Mouse (Mus musculus) embryonic stem cell, embryonic (primary cell): ENCODE results near the gene Zfp36.

ENCODE experiments used
- CTCF ChIA-PET, 4 experiments: fragments of 300-600 bp in 2 of 4; fragments of 350-600 bp in 2 of 4; sonication (Branson Sonifier 250); formaldehyde crosslinking; loops; one replicate each; lab custom pipeline; 2022; ENCODE audit warnings: inconsistent platforms in 2 of 4; lab: Charles Lee
- POLR2A ChIA-PET, 4 experiments: fragments of 300-600 bp in 2 of 4; fragments of 350-600 bp in 2 of 4; sonication (Branson Sonifier 250); formaldehyde crosslinking; loops; one replicate each; lab custom pipeline; 2022; ENCODE audit warnings: antibody characterized with exemption in 4 of 4, inconsistent platforms in 1 of 4; lab: Charles Lee

The Zfp36 gene

DNA sequence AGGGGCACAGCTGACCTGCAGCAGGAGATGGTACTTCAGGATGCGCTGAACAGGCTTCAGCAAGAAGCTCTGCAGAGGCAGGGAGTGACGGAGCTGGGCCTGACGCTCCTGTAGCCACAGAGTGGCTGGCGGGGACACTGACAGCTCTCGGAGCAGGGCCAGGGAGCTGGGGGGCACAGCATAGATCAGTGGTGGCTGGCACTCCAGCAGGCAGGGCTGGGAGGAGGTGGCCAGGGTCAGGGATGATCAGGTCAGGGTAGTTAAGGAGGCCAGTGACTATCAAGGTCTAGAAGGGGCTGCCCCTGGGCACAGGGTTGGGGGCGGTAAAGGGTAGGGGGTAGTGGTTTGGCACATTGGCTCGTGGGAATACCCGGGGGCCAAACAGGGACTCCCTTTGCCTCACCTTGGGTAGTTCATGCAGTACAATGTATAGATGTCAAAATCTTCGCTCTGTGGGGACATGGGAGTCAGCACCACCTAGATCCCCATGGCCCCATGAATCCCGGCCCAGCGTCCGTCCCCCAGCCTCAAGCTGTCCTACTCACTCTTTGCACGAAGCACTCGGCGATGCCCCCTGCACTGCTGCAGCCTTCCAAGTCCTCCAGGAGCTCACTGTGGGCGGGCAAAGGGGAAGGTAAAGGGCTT lies 11.7 kb downstream of the Zfp36 start:
- ChIA-PET CTCF (interaction anchor here in 3 of 4 experiments (0.6 to 1.5 kb wide), 8 partner anchors 14 to 242 kb away, joined by 3 to 5 read pairs (median 3); partner anchors contain the start of gene Gmfg (in 1 of the 3)), POLR2A (interaction anchor here (0.6 to 50.6 kb wide), 10 partner anchors 10 to 92 kb away, joined by 3 to 1116 read pairs (median 8); partner anchors contain the start of genes Med29 (in 2 of the 4), Paf1 (in 2 of the 4), Rps16 (in 2 of the 4) and Supt5 (in 2 of the 4))

DNA sequence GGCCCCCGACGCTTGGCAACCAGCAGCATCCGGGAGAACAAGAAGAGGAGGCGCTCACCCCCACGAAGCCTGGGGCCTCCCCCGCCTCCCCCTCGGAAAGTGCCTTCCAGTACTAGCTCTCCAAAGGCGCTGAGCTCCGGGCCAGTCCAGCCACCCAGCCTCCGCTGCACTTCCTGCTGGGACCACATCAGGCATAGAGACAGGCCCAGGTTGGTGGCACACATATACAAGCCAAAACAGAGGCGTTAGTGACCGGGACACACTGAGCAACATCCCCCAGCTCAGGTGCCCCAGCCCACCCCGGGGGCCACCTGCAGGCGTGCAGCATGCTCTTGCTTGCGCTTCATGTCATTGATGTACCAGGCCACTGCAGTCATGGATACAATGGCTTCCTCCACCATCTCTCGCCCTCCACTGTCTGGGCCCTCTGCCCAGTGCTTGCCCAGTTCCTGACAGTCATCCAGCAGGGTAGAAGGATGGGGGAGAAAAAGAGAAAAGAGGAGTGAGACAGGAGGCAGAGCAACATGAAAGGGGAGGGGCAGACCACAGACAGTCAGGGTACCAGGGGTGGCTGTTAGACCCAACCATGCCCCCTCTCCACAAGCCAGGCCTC lies 12.3 kb downstream of the Zfp36 start:
- POLR2A ChIA-PET, result interaction anchor here in 3 of 4 experiments (0.9 to 50.6 kb wide), 8 partner anchors 8 to 29 kb away, joined by 3 to 1116 read pairs (median 58); partner anchors contain the start of genes Med29 (in 2 of the 3), Paf1 (in 2 of the 3), Rps16 (in 2 of the 3) and Supt5 (in 2 of the 3)

DNA sequence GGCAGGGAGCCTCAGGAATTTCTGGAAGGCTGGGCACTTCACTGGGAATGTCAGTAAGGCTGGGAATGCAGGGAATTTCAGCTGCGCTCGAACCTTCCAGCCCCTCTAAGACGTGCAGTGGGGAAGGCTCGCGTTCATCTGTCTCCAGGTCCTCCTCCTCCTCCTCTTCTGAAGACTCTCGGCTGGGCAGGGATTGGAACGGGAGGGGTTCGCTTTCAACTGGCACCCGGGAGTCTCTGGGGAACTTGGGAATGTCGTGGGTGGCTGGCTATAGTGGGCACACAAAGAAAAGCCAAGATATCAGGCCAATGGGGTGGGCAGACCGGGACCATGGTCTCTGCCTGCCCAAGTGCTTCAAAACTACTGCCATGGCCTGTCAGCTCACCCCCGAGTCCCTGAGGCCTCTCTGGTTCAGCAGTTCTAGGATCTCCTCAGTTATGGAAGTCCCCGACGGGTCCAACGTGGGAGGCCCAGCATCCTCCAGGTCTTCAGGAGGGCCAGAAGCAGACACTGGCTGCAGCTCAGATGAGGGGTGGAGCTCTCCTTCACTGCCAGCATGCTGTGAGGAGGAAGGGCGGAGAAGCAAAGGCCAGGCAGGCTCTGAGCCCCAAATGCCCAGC lies 17.5 kb downstream of the Zfp36 start:
- POLR2A ChIA-PET, result interaction anchor here (0.7 to 50.6 kb wide), 14 partner anchors 9 to 86 kb away, joined by 3 to 1116 read pairs (median 3); partner anchors contain the start of genes Rps16 (in 3 of the 4), Med29 (in 2 of the 4), Paf1 (in 2 of the 4) and Supt5 (in 2 of the 4)
- CTCF ChIA-PET, result no interaction called here

More for the DNA sequence above, 12.3 kb downstream of the Zfp36 start:
- CTCF ChIA-PET, result interaction anchor here in 2 of 4 experiments (0.6 to 1.3 kb wide), 4 partner anchors 11 to 243 kb away, joined by 3 read pairs; partner anchors contain the start of gene Gmfg (in 1 of the 2)

DNA sequence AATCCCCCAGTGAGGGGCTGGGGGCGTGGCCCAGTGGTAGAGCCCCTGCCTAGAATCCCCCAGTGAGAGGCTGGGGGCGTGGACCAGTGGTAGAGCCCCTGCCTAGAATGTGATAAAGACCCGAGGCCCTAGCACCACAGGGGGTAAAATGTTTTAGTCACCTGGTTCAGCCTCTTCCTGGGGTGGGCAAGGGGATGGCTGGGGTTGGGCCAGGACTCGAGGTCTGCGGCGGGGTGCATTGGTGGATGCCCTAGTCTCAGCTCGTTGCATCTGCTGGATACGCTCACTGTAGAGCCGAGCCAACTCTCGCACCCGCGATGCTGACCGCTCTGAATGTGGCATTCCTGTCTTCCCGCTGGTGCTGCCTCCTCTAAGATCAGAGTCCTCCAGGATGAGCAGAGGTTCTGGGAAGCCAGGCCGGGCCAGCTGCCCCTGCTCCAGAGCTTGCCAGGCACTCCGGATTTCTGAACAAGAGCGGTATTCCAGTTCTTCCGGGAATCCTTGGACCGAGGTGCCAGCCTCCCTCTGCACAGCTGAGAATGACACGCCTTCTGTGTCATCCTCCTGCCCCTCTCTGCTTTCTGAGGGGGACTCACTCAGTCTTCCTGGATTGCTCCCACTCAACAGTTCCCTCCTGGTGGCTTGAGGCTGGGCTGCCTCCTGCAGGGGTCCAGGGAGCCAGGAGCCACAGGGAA lies 18.3 kb downstream of the Zfp36 start:
- ChIA-PET POLR2A (interaction anchor here in 3 of 4 experiments (0.9 to 50.6 kb wide), 13 partner anchors 6 to 75 kb away, joined by 3 to 1116 read pairs (median 9); partner anchors contain the start of genes Rps16 (in 3 of the 3), Med29 (in 2 of the 3), Paf1 (in 2 of the 3) and Supt5 (in 2 of the 3)), CTCF (interaction anchor here in 3 of 4 experiments (0.5 to 1.7 kb wide), 4 partner anchors 17 to 471 kb away, joined by 3 to 6 read pairs (median 4); no protein-coding TSS in a partner anchor)

DNA sequence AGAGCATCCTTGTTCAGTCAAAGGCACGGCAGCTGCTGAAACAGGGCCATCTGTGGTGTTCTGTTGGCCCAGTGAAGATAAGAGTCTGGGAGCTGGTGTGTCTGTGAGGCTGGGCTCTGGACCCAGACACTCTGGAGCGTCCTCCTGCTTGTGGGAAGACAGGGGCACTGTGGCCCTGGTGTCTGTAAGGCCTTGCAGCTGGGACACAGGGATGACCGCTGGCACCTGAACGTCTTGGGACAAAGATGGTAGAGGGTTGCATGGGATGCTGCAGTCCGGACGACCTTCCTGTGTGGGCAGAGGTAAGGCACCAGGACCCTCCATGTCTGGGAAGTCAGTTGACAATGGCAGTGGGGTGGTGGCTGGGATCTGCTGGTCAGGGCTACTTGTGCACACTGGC lies 19.8 kb downstream of the Zfp36 start:
- CTCF ChIA-PET, result interaction anchor here in 1 of 4 experiments (1.7 to 2.8 kb wide), 2 partner anchors 11 to 15 kb away, joined by 4 to 6 read pairs; no protein-coding TSS in a partner anchor

DNA sequence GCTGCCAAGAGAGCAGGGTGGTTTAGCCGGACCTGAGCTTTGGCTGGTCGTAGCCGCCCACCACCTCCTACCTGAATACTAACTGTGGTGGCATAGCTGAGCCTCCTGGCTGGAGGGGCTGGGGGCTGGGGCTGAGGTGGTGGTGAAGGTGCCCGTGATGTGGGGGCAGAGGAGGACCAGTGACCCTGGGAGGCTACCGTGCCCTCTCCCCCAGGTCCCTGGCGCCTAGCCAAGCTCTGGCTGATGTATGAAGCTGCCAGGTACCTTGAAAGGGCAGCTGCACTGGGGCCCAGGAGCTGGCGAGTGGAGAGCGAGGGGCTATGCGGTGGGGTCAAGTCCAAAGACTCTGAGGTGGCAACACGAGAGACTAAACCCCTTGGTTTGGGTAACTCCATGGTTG lies 20.2 kb downstream of the Zfp36 start:
- ChIA-PET POLR2A (interaction anchor here in 3 of 4 experiments (0.5 to 50.6 kb wide), 12 partner anchors 0 to 188 kb away, joined by 3 to 1116 read pairs (median 90); partner anchors contain the start of genes Rps16 (in 3 of the 3), Supt5 (in 2 of the 3), Med29 (in 1 of the 3) and Paf1 (in 1 of the 3)), CTCF (interaction anchor here in 1 of 4 experiments (2.8 to 4.0 kb wide), 2 partner anchors 11 to 15 kb away, joined by 6 to 22 read pairs; no protein-coding TSS in a partner anchor)

More for the DNA sequence above, 19.8 kb downstream of the Zfp36 start:
- POLR2A ChIA-PET, result interaction anchor here in 3 of 4 experiments (1.4 to 50.6 kb wide), 10 partner anchors 1 to 31 kb away, joined by 3 to 1116 read pairs (median 90); partner anchors contain the start of genes Rps16 (in 3 of the 3), Supt5 (in 2 of the 3), Med29 (in 1 of the 3) and Paf1 (in 1 of the 3)

DNA sequence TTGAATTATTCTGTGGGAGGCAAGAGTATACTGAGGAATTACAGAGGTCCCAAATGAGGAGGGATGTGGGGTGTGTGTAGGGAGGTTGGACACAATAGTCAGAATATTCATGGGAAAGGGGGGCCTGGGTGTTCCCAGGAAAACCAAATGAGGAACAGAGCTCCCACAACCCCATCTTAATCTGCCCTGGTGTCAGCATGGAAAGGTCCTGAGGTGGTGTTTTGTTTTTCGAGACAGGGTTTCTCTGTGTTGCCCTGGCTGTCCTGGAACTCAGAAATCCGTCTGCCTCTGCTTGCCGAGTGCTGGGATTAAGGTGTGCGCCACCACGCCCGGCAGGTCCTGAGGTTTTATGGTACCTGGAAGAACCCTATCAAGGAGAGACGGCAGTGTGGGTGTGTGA lies 21.6 kb downstream of the Zfp36 start:
- CTCF ChIA-PET, result interaction anchor here in 3 of 4 experiments (1.4 to 4.0 kb wide), 5 partner anchors 12 to 32 kb away, joined by 3 to 22 read pairs (median 9); no protein-coding TSS in a partner anchor
- POLR2A ChIA-PET, result interaction anchor here (0.6 to 50.6 kb wide), 26 partner anchors 1 to 871 kb away, joined by 3 to 1116 read pairs (median 5); partner anchors contain the start of genes Supt5 (in 3 of the 4), Med29 (in 2 of the 4), Paf1 (in 2 of the 4) and Rps16 (in 2 of the 4)

DNA sequence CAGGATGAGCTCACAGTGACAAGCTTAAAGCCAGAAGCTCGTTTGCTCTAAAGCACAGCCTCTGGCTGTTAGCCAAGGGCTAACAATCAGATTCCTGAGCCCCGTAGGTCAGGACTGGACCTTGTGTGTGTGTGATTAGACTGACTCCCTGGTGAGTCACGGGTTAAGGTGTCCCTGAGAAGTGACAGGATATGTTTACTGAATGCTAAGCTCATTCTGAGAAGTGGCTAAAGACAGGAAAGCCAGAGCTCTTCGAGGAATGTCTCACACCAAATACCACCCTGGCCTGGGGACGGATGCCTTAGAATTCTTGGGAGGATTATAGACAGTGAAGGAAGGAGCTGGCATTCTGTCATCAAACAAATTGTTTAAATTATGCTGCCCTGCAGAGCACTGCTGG lies 22.1 kb downstream of the Zfp36 start:
- POLR2A ChIA-PET, result interaction anchor here (0.6 to 50.6 kb wide), 30 partner anchors 2 to 871 kb away, joined by 3 to 1116 read pairs (median 5); partner anchors contain the start of genes Med29 (in 4 of the 4), Paf1 (in 4 of the 4), Supt5 (in 3 of the 4) and Gmfg (in 1 of the 4)

DNA sequence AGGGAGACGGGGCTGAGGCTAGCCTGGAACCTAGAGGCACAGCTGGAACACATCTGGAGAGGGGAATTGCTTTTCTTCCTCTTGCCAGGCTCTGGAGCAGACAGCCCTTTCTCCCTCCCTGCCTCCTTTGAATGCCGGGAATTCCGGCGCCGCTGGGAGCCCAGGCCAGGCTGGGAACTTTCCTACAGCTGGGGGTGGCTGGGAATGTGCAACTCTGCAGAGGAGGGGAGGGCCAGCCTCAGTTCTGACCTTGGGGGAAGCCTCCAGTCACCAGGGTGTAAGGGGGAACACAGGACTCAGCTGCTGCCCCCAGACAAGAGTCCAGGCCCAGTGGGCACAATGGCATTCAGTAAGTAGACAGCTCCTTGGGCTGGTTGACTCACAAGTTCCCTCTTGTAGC lies 23.1 kb downstream of the Zfp36 start:
- POLR2A ChIA-PET, result interaction anchor here (0.6 to 50.6 kb wide), 26 partner anchors 3 to 1156 kb away, joined by 3 to 1116 read pairs (median 6); partner anchors contain the start of genes Med29 (in 4 of the 4), Paf1 (in 4 of the 4), Supt5 (in 2 of the 4) and Fbl (in 1 of the 4)
- CTCF ChIA-PET, result interaction anchor here in 3 of 4 experiments (0.7 to 4.0 kb wide), 8 partner anchors 12 to 243 kb away, joined by 3 to 22 read pairs (median 4); partner anchors contain the start of gene Zfp36 (in 1 of the 3)

More for the DNA sequence above, 22.1 kb downstream of the Zfp36 start:
- CTCF ChIA-PET, result interaction anchor here (0.5 to 4.0 kb wide), 7 partner anchors 13 to 391 kb away, joined by 3 to 22 read pairs (median 4); no protein-coding TSS in a partner anchor

DNA sequence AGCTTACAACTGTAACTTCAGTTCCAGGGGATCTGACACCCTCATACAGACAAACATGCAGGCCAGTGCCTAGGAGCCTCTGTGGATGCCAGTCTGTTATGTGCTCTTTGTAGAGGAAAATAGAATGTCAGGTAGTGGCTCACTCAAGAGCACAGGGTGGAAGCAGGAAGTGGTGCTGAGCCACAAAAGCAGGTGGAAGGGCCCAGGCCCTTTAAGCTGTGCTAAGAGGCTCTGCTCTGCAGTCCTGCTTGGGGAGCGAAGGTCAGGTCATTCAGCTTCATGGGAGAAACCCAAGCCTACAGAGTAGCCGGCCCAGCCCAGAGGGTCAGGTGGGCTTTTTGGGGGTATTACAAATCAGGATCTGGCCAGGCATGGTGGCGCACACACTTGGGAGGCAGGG lies 24.8 kb downstream of the Zfp36 start:
- ChIA-PET CTCF (interaction anchor here in 1 of 4 experiments (1.8 to 1.9 kb wide), 2 partner anchors 14 to 15 kb away, joined by 3 to 4 read pairs; no protein-coding TSS in a partner anchor), POLR2A (interaction anchor here in 2 of 4 experiments (1.0 to 50.6 kb wide), 12 partner anchors 4 to 304 kb away, joined by 3 to 1116 read pairs (median 80); partner anchors contain the start of genes Med29 (in 2 of the 2), Paf1 (in 2 of the 2), Supt5 (in 2 of the 2) and Plekhg2 (in 1 of the 2))

DNA sequence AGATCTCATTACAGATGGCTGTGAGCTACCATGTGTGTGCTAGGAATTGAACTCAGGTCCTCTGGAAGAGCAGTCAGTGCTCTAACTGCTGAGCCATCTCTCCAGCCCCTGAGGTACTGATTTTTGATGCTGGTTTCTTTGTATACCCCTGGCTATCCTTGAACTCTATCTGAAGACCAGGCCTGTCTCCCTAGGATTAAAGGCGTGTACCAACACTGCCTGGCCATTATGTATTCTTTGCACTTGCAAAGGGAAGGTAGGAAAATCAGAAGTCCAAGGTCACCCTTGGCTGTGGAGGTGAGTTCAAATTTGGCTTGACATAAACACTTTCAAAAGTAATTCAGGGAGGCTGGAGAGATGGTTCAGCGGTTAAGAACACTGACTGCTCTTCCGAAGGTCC lies 25.5 kb downstream of the Zfp36 start:
- ChIA-PET POLR2A (interaction anchor here in 3 of 4 experiments (1.0 to 50.6 kb wide), 18 partner anchors 5 to 303 kb away, joined by 3 to 1116 read pairs (median 8); partner anchors contain the start of genes Med29 (in 3 of the 3), Paf1 (in 3 of the 3), Supt5 (in 2 of the 3) and Pak4 (in 1 of the 3)), CTCF (interaction anchor here in 2 of 4 experiments (0.7 to 1.9 kb wide), 5 partner anchors 10 to 15 kb away, joined by 3 to 5 read pairs (median 3); no protein-coding TSS in a partner anchor)

DNA sequence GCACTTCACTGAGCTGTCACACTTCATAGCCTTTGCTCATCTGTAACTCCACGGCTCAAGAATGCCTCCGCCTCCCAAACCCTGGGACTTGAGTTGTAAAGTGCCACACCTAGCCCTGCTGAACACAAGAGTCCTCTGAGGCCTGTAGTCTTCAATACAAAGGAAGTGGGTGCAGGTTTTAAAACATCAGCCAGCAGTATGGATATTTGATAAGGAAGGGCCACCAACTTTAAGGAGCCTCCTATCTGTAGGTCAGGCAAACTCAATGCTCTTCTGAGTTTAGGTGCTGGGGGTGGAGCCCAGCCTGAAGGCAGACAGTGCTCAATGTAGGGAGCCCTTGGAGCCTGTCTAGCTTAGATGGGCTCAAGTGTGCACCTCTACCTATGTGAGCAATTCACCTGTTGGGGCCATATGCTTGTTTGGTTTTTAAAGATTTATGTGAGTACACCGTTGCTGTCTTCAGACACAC lies 25.9 kb downstream of the Zfp36 start:
- ChIA-PET CTCF (interaction anchor here in 2 of 4 experiments (0.7 to 1.9 kb wide), 5 partner anchors 9 to 15 kb away, joined by 3 to 5 read pairs (median 3); no protein-coding TSS in a partner anchor), POLR2A (interaction anchor here in 3 of 4 experiments (1.0 to 50.6 kb wide), 20 partner anchors 5 to 303 kb away, joined by 3 to 1116 read pairs (median 22); partner anchors contain the start of genes Med29 (in 3 of the 3), Paf1 (in 3 of the 3), Supt5 (in 3 of the 3) and Pak4 (in 1 of the 3))

DNA sequence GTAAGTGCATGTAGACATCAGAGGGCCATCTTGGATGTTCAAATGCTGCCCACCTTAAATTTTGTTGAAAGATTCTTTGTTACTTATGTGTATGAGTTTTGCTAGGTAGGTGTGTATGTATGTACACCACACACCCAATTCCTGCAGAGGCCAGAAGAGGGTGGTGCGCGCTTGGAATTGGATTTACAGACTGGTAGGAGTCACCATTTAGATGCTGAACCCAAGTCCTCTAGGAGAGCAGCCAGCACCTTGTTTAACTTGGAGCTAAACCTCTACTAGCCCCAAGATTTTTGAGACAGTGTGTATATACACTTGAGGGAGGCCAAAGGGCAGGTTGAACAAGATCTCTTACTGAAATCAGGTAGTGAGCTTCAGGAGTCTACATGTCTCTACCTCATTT lies 26.8 kb downstream of the Zfp36 start:
- CTCF ChIA-PET, result interaction anchor here in 2 of 4 experiments (1.5 to 2.5 kb wide), 4 partner anchors 8 to 54 kb away, joined by 3 to 5 read pairs (median 4); no protein-coding TSS in a partner anchor
- POLR2A ChIA-PET, result interaction anchor here (0.5 to 50.6 kb wide), 29 partner anchors 6 to 1046 kb away, joined by 3 to 1116 read pairs (median 6); partner anchors contain the start of genes Med29 (in 3 of the 4), Paf1 (in 3 of the 4), Supt5 (in 3 of the 4) and Eid2b (in 1 of the 4)

DNA sequence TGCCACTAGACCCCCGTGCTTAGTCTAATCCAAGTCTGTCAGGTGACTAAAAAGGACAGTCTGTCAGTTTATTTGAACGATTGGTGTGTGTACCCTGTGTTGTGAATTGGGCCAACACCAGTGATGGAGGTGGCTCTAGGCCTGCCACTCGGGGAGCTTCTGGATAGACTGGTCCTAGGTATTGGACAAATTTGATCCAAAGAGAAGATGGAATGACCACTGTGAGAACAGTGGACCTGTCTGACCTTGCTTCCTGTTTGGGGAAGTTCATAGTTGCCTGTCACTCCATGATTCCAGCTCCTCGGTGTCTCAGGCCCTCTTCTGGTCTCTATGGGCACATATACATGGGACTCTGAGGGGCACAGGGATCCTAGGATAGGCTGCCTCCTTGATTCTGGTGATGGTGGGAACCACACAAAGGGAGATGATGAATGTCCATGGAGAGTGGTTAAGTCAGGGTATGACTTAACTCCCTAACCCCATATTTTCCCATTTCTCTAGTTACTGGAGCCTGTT lies 28.3 kb downstream of the Zfp36 start:
- POLR2A ChIA-PET, result interaction anchor here (0.5 to 50.6 kb wide), 68 partner anchors 8 to 844 kb away, joined by 3 to 1116 read pairs (median 8); partner anchors contain the start of genes Supt5 (in 4 of the 4), Med29 (in 3 of the 4), Paf1 (in 3 of the 4) and Selenov (in 3 of the 4)
- CTCF ChIA-PET, result interaction anchor here in 1 of 4 experiments (1.0 to 3.7 kb wide), 4 partner anchors 13 to 176 kb away, joined by 3 to 29 read pairs (median 4); partner anchors contain the start of gene Supt5
